Mouse (Mus musculus) cerebellum, adult (tissue): ENCODE data around the gene Card9.

Experiments
- ATAC-seq: cut with Nextera tagmentation; 2 replicates; pipeline ENCODE4 v1.9.2; 2017; ENCODE audit warnings: mild to moderate bottlenecking, moderate library complexity, mixed read lengths; ENCODE audit not compliant: insufficient number of reproducible peaks, low FRiP score, low TSS enrichment

Card9 gene

GRCm38 (mm10) chr2:26364738-26365465 lies 4.2 kb upstream of the Card9 start:
- ATAC-seq, result no peak

DNA sequence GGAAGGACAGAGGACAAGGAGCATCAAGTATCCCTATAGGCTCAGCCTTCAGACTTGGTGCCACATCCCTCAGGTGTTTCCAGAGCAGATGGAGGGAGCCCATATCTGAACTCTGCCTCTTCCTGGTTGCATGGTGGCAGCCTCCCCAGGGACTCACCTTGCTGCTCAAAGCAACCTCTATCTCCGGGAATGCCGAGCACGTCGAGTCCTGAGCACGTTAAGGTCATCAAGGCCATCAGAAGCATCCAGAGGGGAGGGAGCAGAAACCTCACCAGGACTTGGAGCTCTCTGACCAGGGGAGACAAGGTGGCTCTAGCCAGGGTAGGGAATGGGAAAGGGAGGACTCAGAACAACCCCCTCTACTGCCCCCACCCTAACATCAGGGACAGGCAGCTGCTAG lies 2.8 kb upstream of the Card9 start:
- no peak for ATAC-seq

- ATAC-seq, result no peak
These were observed 2.3 kb upstream of the Card9 start for GRCm38 (mm10) chr2:26362991-26363390.

DNA sequence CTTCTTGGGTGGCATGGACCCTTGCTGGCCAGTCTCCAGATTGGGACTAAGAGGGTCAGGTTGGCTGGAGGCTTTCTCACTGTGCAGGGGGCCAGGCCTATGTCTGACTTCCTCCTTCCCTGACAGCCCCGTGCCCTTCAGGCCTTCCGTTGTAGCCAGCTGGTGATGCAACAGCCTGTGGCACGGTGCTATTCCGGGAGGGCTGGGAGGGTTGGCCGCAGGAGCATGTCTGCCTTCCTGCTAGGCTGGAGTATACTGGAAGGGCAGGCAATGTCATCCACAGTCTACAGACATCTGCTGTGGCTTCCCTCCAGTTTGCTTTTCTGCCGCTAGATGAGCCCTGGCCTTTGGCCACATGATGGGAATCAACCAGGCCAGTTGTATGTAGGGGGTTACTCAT lies 735 bp downstream of the Card9 start:
- no peak for ATAC-seq

DNA sequence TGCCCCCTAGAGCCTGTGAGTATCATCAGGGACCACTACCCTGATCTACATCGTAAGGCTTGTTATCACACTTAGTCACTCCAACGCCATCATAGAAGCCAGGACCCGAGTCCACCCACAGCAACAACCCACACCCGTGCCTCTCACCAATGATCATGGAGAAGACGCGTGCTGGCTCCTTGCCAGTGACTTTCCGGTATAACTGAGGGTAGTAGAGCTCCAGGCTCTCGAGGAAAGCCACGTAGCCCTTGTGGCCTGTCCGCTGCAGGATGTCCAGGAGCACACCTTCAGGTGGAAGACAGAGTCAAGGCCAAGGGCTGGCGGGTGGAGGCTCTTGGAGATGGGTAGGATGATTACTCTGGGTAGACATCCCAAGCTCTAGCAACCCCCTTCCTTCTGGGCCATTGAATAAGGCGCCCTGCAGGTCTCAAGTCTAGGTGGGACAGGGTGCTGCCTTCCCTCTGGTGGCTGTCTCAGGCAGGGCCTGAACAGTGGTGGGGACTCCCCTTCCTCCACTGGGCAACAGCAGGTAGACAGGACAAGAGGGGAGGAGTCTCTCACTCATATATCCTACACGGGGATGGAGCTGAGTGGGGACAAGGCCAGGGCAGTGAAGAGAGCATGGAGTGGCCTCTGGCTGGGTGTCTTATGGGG lies 1.9 kb downstream of the Card9 start:
- ATAC-seq, result no peak

DNA sequence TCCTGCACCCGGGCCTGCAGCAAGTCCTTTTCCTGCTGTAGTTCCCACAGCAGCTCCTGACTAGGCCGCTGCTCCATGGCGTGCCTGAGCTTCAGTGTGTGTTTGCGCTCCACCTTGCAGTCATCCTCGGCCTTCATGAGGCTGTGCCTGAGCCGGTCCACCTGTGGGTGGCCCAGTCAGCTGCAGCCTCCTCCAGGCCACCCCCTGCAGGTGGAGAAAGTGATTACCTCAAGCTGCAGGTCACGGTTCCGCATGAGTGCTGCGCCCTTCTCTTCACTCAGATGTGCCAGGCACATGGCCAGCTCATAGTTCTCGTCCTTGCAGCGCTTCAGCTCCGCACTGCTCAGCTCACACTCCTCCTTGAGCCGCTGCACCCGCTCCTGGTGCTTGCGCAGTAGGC lies 3.2 kb downstream of the Card9 start:
- no peak for ATAC-seq

DNA sequence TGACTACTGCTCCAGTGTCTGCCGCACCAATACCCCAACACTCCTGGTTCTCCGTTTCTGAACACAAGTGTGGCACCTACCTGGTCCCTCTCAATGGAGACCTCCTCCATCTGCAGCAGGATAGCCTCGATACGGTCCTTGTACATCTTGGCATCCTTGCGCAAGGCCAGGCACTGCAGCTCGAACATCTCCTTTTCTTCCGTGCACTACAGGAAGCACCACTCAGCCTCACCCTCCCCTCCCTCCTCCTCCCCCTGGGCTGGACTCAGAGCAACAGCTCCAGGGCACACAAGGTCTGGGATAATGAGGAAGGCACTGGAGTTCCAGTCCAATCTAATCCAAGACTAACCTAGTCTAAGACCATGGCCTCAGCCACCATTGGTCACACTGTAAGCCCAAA lies 4.0 kb downstream of the Card9 start:
- ATAC-seq, result no peak

GRCm38 (mm10) chr2:26356231-26356630 lies 4.5 kb downstream of the Card9 start:
- ATAC-seq, result no peak

DNA sequence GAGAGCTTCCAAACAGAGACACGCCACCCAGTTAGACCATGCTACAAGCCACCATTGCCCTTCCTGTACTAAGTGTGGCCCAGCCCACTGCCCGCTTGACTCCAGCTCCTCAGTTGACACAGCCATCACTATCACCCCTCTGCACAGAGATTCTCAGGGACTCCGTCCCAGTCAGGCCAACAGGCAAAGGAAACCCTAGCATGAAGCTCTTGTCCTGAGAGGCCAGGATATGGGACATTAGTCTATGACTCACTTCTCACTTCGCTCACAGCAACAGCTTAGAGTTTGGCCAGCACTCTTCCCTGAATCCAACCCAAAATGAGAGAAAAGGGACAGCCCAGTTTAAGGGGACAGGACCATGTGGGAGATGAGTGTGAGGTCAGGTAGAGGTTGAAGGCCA lies 6.3 kb downstream of the Card9 start:
- ATAC-seq, result no peak

DNA sequence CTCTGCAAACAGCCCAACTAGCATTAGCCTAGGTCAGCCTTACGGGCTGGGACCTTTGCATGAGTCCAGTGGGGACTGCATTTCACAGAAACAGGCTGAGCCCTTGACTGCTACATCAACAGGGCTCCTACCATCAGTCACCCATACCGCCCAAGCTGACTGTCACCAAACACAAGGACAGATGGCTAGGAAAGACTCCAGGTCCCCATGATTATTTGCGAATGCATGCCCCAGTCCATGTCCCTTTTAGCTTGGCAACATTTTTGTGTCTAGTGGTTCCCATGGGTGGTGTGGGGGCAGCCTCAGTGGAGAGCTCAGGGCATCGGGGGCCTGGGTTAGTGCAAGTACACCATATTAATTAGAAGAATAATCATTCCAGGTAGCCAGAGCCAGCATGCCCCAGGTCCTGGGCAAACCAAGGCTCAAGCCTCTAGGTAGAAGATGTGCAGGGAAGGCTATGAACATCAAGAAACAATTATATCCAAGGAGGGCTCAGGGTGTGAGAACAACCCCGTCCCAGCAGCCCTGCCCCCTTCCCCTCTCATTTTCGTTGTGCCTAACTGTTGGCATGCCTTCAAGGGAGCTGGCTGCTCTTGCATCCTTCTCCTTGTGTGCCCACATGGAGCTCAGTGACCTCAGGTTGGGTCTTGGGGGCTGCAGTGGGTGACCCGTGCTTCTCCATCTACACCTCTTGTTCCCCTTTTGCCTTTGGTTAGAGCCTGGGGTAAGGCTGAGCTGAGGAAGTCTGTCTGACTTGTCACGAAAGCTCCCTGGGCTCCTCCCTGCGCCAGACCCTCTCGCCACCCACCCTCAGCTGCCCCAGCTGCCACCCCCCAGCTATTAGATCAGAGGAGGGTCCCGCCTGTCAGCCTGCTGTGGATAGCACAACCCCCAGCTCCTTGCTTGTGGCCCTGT lies 7.4 kb downstream of the Card9 start:
- no peak for ATAC-seq

DNA sequence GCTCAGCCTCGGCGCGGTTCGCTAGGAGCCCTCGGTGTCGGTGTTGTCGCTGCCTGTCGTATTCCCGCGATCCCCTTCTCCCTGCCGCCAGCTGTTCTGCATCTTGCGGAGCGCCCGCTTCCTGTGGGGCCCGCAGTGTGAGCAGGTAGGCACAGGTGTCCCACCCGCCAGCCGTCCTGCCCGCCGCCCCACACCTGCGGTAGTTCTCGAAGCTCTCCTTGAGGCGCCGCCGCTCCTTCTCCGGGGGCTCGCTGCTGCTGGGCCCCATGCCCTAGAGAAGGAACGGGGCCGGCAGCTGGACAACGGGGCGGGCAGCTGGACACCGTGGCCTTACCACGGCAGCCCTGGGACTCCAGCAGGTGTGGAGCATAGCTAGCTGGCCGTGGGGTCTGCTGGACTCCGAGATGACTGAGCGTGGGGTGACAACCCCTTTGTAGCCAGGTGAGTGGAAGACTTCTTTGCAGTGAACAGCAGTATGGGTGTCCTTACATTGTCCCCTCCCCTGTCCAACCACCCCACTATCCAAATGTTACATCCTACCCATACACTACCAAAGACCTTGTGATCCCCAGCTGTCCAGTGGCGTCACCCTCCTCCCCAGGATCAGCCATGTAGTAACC lies 8.3 kb downstream of the Card9 start:
- ATAC-seq, result 0 out of 2 replicates have a peak, but pooled peaks have one; percentile 4

- ATAC-seq, result peak; percentile 41; the same call in 1 of the 2 replicates
These were observed 9.1 kb downstream of the Card9 start, which contains the start of gene Dnlz for GRCm38 (mm10) chr2:26351358-26352290. Gene Dnlz, minus strand, starts transcription at chr2:26352110.

- ATAC-seq, result no peak
These were observed 12.5 kb downstream of the Card9 start for GRCm38 (mm10) chr2:26348241-26348640.

- no peak for ATAC-seq
These were observed 17.9 kb downstream of the Card9 start for GRCm38 (mm10) chr2:26342609-26343490.

GRCm38 (mm10) chr2:26342044-26342443 lies 18.7 kb downstream of the Card9 start:
- peak; percentile 31; the same call in 1 of the 2 replicates for ATAC-seq

GRCm38 (mm10) chr2:26341510-26341981 lies 19.2 kb downstream of the Card9 start:
- no peak for ATAC-seq

DNA sequence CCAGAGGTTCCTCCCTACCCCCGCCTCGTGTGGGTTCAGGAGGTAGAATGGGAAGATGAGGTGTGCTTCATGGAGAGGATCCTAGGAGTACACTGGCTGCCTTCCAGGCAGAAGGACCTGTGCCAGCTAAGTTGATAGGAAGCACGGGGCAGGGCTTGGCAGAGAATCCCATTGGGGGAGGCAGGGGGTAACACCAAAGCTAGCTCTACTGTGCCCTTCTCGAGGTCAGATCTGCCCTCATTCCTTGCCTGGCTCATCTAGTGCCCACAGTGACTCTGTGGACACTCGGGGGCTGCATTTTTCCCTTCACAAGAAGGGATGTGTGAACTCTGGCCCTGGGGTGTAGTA lies 21.5 kb downstream of the Card9 start:
- ATAC-seq, result peak; percentile 20; the same call in 1 of the 2 replicates
